Mouse (Mus musculus) stomach, embryonic 14.5 days (tissue): ENCODE results near the gene Rwdd3. TPM values are rescaled to one million over a fixed set of nuclear protein-coding genes. Genes with fewer than 3 reads are reported as not detected.

Source experiments
- ATAC-seq: fragments of 200-750 bp; cut with Nextera tagmentation; 2 replicates; pipeline ENCODE4 v1.8.0; 2017; ENCODE audit warnings: low read depth, moderate TSS enrichment; ENCODE audit not compliant: insufficient number of reproducible peaks, insufficient read depth, low FRiP score
- H3K27ac ChIP-seq: fragments of 300-500 bp; sonication (generic); 2 replicates; pipeline ENCODE4 v1.5.1; 2014; ENCODE audit warnings: mild to moderate bottlenecking, low read length, moderate library complexity, mixed read lengths
- H3K27me3 ChIP-seq: fragments of 300-500 bp; sonication (generic); 2 replicates; pipeline ENCODE4 v1.6.1; 2014; ENCODE audit warnings: low read length, control low read depth, mixed read lengths; ENCODE audit not compliant: control insufficient read depth, insufficient read depth
- H3K36me3 ChIP-seq: fragments of 300-500 bp; sonication (generic); 2 replicates; pipeline ENCODE4 v1.6.1; 2014; ENCODE audit warnings: mild to moderate bottlenecking, control low read depth, low read length, moderate library complexity, mixed read lengths; ENCODE audit not compliant: control insufficient read depth, insufficient read depth
- H3K4me1 ChIP-seq: fragments of 300-500 bp; sonication (generic); 2 replicates; pipeline ENCODE4 v1.6.1; 2014; ENCODE audit warnings: low read length, control low read depth, mixed read lengths; ENCODE audit not compliant: control insufficient read depth, insufficient read depth
- H3K4me2 ChIP-seq: fragments of 300-500 bp; sonication (generic); replicated peaks from 2 replicates; pipeline ENCODE4 v1.6.1; 2014; ENCODE audit warnings: low read depth, low read length, control low read depth
- H3K4me3 ChIP-seq: fragments of 300-500 bp; sonication (generic); 2 replicates; pipeline ENCODE4 v1.5.1; 2014; ENCODE audit warnings: low read depth, low read length, control low read depth
- H3K9ac ChIP-seq: fragments of 300-500 bp; sonication (generic); replicated peaks from 2 replicates; pipeline ENCODE4 v1.6.1; 2014; ENCODE audit warnings: low read depth, mild to moderate bottlenecking, control low read depth, low read length, moderate library complexity, mixed read lengths
- H3K9me3 ChIP-seq: fragments of 300-500 bp; sonication (generic); 2 replicates; pipeline ENCODE4 v1.6.1; 2016; ENCODE audit warnings: low read depth, low read length, control low read depth; ENCODE audit not compliant: control insufficient read depth
- WGBS: fragments of 180-500 bp; shearing (Covaris S2); extraction: QIAGEN DNeasy Blood & Tissue Kit; methylation state at CpG from one replicate; pipeline ENCODE4 v1.1.7; 2014; 5-methylcytosine and 5-hydroxymethylcytosine counted together
- polyA plus RNA-seq: library from polyadenylated mRNA; unstranded; fragments of >200 nt; fragmentation: Nextera tagmentation; extraction: Ambion mirVana; gene quantifications from 2 replicates; pipeline ENCODE4 v1.2.1, GENCODE M21; 2014

The Rwdd3 gene
- polyA plus RNA-seq, 1 experiment from 2014 or later = 6.2 TPM

- no peaks in the 10 kb centered on the region for H3K36me3 ChIP-seq
- WGBS = 71% methylated on average over 8 of the region's 8 CpGs
- H3K4me1 ChIP-seq = no peaks in the 10 kb centered on the region
- ATAC-seq = no peak
- no peaks in the 10 kb centered on the region for H3K27me3 ChIP-seq
- H3K4me3 ChIP-seq = no peak overlapping the region
- H3K4me2 ChIP-seq = no peak overlapping the region
- H3K9ac ChIP-seq = no peak overlapping the region
- H3K9me3 ChIP-seq = no peaks in the 10 kb centered on the region
- no peak overlapping the region for H3K27ac ChIP-seq
Measured at GRCm38 (mm10) chr3:121111068-121111467, 60.4 kb downstream of the Rwdd3 start.

GRCm38 (mm10) chr3:121110430-121110829, 61.1 kb downstream of the Rwdd3 start:
- Histone ChIP-seq H3K27ac (no peak overlapping the region), H3K4me1 (no peaks in the 10 kb centered on the region), H3K27me3 (no peaks in the 10 kb centered on the region), H3K9ac (no peak overlapping the region), H3K4me2 (no peak overlapping the region), H3K36me3 (no peaks in the 10 kb centered on the region), H3K9me3 (no peaks in the 10 kb centered on the region), H3K4me3 (no peak overlapping the region)
- WGBS = 83% methylated on average over 7 of the region's 7 CpGs
- no peak for ATAC-seq

- H3K27ac ChIP-seq = no peak overlapping the region
- no peak overlapping the region for H3K9ac ChIP-seq
- H3K27me3 ChIP-seq = no peaks in the 10 kb centered on the region
- H3K36me3 ChIP-seq = no peaks in the 10 kb centered on the region
- no peak overlapping the region for H3K4me2 ChIP-seq
- no peaks in the 10 kb centered on the region for H3K4me1 ChIP-seq
- no peak for ATAC-seq
- 86% methylated on average over 6 of the region's 6 CpGs for WGBS
- H3K4me3 ChIP-seq = no peak overlapping the region
- no peaks in the 10 kb centered on the region for H3K9me3 ChIP-seq
Measured at GRCm38 (mm10) chr3:121107481-121107880, 64.0 kb downstream of the Rwdd3 start.

- no peak for ATAC-seq
- Histone ChIP-seq H3K36me3 (no peaks in the 10 kb centered on the region), H3K4me3 (0 out of 2 replicates have a peak overlapping the region, but pooled peaks have one; percentile 18), H3K27me3 (no peaks in the 10 kb centered on the region), H3K9me3 (no peaks in the 10 kb centered on the region), H3K9ac (no peak overlapping the region), H3K4me1 (no peaks in the 10 kb centered on the region), H3K4me2 (peak overlapping the region; percentile 37; the same call in 1 of the 2 replicates), H3K27ac (no peak overlapping the region)
- WGBS = 69% methylated on average over 5 of the region's 5 CpGs
Measured at GRCm38 (mm10) chr3:121105408-121105708, 66.1 kb downstream of the Rwdd3 start.

Other genes with a start within 250 kb of the Rwdd3 start
- 0.98 and 1.6 TPM in 2 replicates for gene Tmem56, start 111.4 kb upstream of the Rwdd3 start, polyA plus RNA-seq
- gene Alg14, start 120.1 kb upstream of the Rwdd3 start, polyA plus RNA-seq = 44.2 and 54.1 TPM in 2 replicates